Mouse (Mus musculus) spleen, embryonic (tissue): ENCODE data around the gene Peak1.

Experiments used
- CTCF ChIA-PET: fragments of 350-600 bp; sonication (Branson Sonifier 250); formaldehyde crosslinking; loops from one replicate; lab custom pipeline; 2022; lab: Charles Lee

Peak1 gene

GRCm38 (mm10) chr9:56151745-56152481 lies 266.0 kb downstream of the Peak1 start:
- CTCF ChIA-PET, result interaction anchor here (0.6 kb wide), 1 partner anchor 361 kb away, joined by 7 read pairs; no protein-coding TSS in a partner anchor
